Comparison of ENCODE assay signal across 9 mouse cellular contexts in the genomic region with DNA sequence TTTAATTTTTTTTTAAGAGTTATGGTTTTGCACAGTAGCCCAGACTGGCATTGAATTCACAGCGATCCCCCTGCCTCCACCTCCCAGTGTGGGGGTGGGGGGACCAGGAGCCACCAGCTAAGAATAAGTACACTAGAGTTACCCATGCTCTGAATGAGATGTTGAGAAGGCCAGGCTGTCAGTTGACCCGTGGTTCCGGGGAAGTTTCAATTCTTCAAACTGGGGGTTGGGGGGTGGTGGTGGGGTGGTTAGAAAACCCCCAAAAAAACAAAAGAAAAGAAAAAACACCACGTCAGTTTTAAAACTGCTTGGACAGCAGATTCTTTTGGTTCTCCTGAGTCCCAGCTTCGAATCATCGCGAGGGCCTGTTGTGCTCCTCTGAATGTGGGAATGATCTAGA. TPM values are rescaled to one million over a fixed set of nuclear protein-coding genes. Genes with fewer than 3 reads are reported as not detected.
DNase-seq lines count a peak whose midpoint lies in the region; ATAC-seq lines count a peak whose summit lies in the region.
"Had no signal": no experiment of that assay in that cellular context is flagged by ENCODE, and none has a peak within 500 bp of the region (broad histone marks: within the 10 kb centered on the region; RNA-seq: fewer than 3 reads in every experiment).

No protein-coding gene starts in this region.

- peaks cover 10% of the 10 kb centered on the region for H3K27me3 ChIP-seq in heart, embryonic 16.5 days (ENCODE audit: control insufficient read depth, insufficient read depth, low read length)
- no peaks in the 10 kb centered on the region for H3K27me3 ChIP-seq in embryonic facial prominence, embryonic 11.5 days (ENCODE audit: control insufficient read depth, insufficient read depth, low read length)
- 0 out of 2 replicates have a peak, but pooled peaks cover 4% of the 10 kb centered on the region for H3K27me3 ChIP-seq in intestine, embryonic 15.5 days (replicated peaks)
- peaks cover 4% of the 10 kb centered on the region for H3K27me3 ChIP-seq in neural tube, embryonic 13.5 days

- 45% methylated on average over 7 of the region's 7 CpGs for WGBS in heart, embryonic 16.5 days
- WGBS in embryonic facial prominence, embryonic 11.5 days: 41% methylated on average over 7 of the region's 7 CpGs
- 53% methylated on average over 7 of the region's 7 CpGs for WGBS in intestine, embryonic 15.5 days
- 37% methylated on average over 7 of the region's 7 CpGs for WGBS in neural tube, embryonic 13.5 days

- peak overlapping the region; percentile 84 for H3K4me2 ChIP-seq in heart, embryonic 16.5 days (ENCODE audit: low read depth, low read length)
- H3K4me2 ChIP-seq in embryonic facial prominence, embryonic 11.5 days (ENCODE audit: low read depth, low read length): peak overlapping the region; percentile 54; the same call in 1 of the 2 replicates
- H3K4me2 ChIP-seq in intestine, embryonic 15.5 days (replicated peaks): peak overlapping the region; percentile 98; the same call in 1 of the 2 replicates
- H3K4me2 ChIP-seq in neural tube, embryonic 13.5 days: peak overlapping the region; percentile 83

- H3K36me3 ChIP-seq in heart, embryonic 16.5 days (ENCODE audit: control insufficient read depth, insufficient read depth): no peaks in the 10 kb centered on the region
- H3K36me3 ChIP-seq in embryonic facial prominence, embryonic 11.5 days (replicated peaks; ENCODE audit: control insufficient read depth, insufficient read depth, low read depth, low read length): no peaks in the 10 kb centered on the region
- no peaks in the 10 kb centered on the region for H3K36me3 ChIP-seq in intestine, embryonic 15.5 days
- no peaks in the 10 kb centered on the region for H3K36me3 ChIP-seq in neural tube, embryonic 13.5 days

- ATAC-seq in heart, embryonic 16.5 days (replicated peaks; ENCODE audit: extremely low read depth, insufficient read depth, low FRiP score): no peak
- ATAC-seq in embryonic facial prominence, embryonic 11.5 days (replicated peaks; ENCODE audit: insufficient number of reproducible peaks, low FRiP score, low TSS enrichment, low read depth): no peak
- no peak for ATAC-seq in intestine, embryonic 15.5 days
- no peak for ATAC-seq in neural tube, embryonic 13.5 days (ENCODE audit: low read depth)

- no peak overlapping the region for H3K9ac ChIP-seq in heart, embryonic 16.5 days (ENCODE audit: low read length)
- no peak overlapping the region; the same call in 1 of the 2 replicates for H3K9ac ChIP-seq in embryonic facial prominence, embryonic 11.5 days (replicated peaks; ENCODE audit: low read length)
- no peak overlapping the region for H3K9ac ChIP-seq in intestine, embryonic 15.5 days
- H3K9ac ChIP-seq in neural tube, embryonic 13.5 days: no peak overlapping the region

- H3K27ac ChIP-seq in heart, embryonic 16.5 days (ENCODE audit: low read length): no peak overlapping the region
- H3K27ac ChIP-seq in embryonic facial prominence, embryonic 11.5 days (replicated peaks; ENCODE audit: low read depth, low read length): no peak overlapping the region
- H3K27ac ChIP-seq in intestine, embryonic 15.5 days: no peak overlapping the region
- H3K27ac ChIP-seq in neural tube, embryonic 13.5 days (replicated peaks): no peak overlapping the region

- DNase-seq in heart, adult 18-20 months: no peak
- DNase-seq in embryonic facial prominence, embryonic 11.5 days (ENCODE audit: low spot score): peak; percentile 20
- no peak for DNase-seq in MN1 (ENCODE audit: low spot score)
- no peak for DNase-seq in frontal cortex, postnatal 36 days (ENCODE audit: low spot score in 2 of 2)
- no peak for DNase-seq in urinary bladder, postnatal 36 days (ENCODE audit: low spot score in 2 of 2)
- DNase-seq: layer of hippocampus, postnatal 36 days had no signal

- H3K4me1 ChIP-seq in heart, embryonic 16.5 days (ENCODE audit: control insufficient read depth, insufficient read depth, low read length): peaks cover 9% of the 10 kb centered on the region
- no peaks in the 10 kb centered on the region for H3K4me1 ChIP-seq in embryonic facial prominence, embryonic 11.5 days (ENCODE audit: control insufficient read depth, insufficient read depth, low read length)
- peaks cover 11% of the 10 kb centered on the region for H3K4me1 ChIP-seq in intestine, embryonic 15.5 days (replicated peaks)
- H3K4me1 ChIP-seq in neural tube, embryonic 13.5 days (replicated peaks): peaks cover 18% of the 10 kb centered on the region

- H3K9me3 ChIP-seq in heart, embryonic 16.5 days (replicated peaks; ENCODE audit: control insufficient read depth, low read length): no peaks in the 10 kb centered on the region
- H3K9me3 ChIP-seq in embryonic facial prominence, embryonic 11.5 days (replicated peaks; ENCODE audit: control insufficient read depth, low read length): no peaks in the 10 kb centered on the region
- H3K9me3 ChIP-seq in intestine, embryonic 15.5 days: no peaks in the 10 kb centered on the region
- no peaks in the 10 kb centered on the region for H3K9me3 ChIP-seq in neural tube, embryonic 13.5 days

- H3K4me3 ChIP-seq in heart, embryonic 16.5 days (ENCODE audit: low read length): peak overlapping the region; percentile 59; the same call in 1 of the 2 replicates
- H3K4me3 ChIP-seq in embryonic facial prominence, embryonic 11.5 days (ENCODE audit: low read depth, low read length): no peak overlapping the region
- H3K4me3 ChIP-seq in intestine, embryonic 15.5 days (replicated peaks): no peak overlapping the region
- no peak overlapping the region for H3K4me3 ChIP-seq in neural tube, embryonic 13.5 days

RNA-seq across cellular contexts. Expression of gene Tmem26, which starts 0.4 kb away (rescaled TPM):
- polyA plus RNA-seq in heart, embryonic 16.5 days (2015; fragmentation: Nextera tagmentation; extraction: Ambion mirVana): 2.8 and 3.5 TPM in 2 replicates
- under 1 TPM; 0.27 to 0.41 TPM for total RNA-seq in heart, adult 18-20 months (2021)
- 28.6 and 30.7 TPM in 2 replicates for polyA plus RNA-seq in embryonic facial prominence, embryonic 11.5 days (2014; fragmentation: Nextera tagmentation; extraction: Ambion mirVana)
- 8.6 and 10.6 TPM in 2 replicates for polyA plus RNA-seq in intestine, embryonic 15.5 days (2015; fragmentation: Nextera tagmentation; extraction: Ambion mirVana)
- polyA plus RNA-seq in neural tube, embryonic 13.5 days (2015; fragmentation: Nextera tagmentation; extraction: Ambion mirVana): 5.0 and 7.2 TPM in 2 replicates
